Mouse (Mus musculus) heart, embryonic 16.5 days (tissue): ENCODE measurements at regions not wholly inside any gene's neighbourhood (a gene's known extent, or its start where the extent isn't known, plus 50 kb on each side); places are given as distances from the start of the nearest gene placed in this dataset.

Source experiments
- ATAC-seq: fragments of 200-750 bp; cut with Nextera tagmentation; replicated peaks from 2 replicates; pipeline ENCODE4 v1.8.0; 2017; ENCODE audit warnings: moderate number of reproducible peaks; ENCODE audit not compliant: insufficient read depth, low FRiP score; ENCODE audit errors: extremely low read depth
- H3K27ac ChIP-seq: fragments of 300-500 bp; sonication (generic); 2 replicates; pipeline ENCODE4 v1.5.1; 2014; ENCODE audit warnings: mild to moderate bottlenecking, low read length, control low read depth, moderate library complexity
- H3K27me3 ChIP-seq: fragments of 300-500 bp; sonication (generic); 2 replicates; pipeline ENCODE4 v1.6.1; 2014; ENCODE audit warnings: low read length, mixed read lengths; ENCODE audit not compliant: control insufficient read depth, insufficient read depth
- H3K36me3 ChIP-seq: fragments of 300-500 bp; sonication (generic); 2 replicates; pipeline ENCODE4 v1.6.1; 2014; ENCODE audit not compliant: control insufficient read depth, insufficient read depth
- H3K4me1 ChIP-seq: fragments of 300-500 bp; sonication (generic); 2 replicates; pipeline ENCODE4 v1.6.1; 2014; ENCODE audit warnings: low read length, mixed read lengths; ENCODE audit not compliant: control insufficient read depth, insufficient read depth
- H3K4me2 ChIP-seq: fragments of 300-500 bp; sonication (generic); 2 replicates; pipeline ENCODE4 v1.6.1; 2014; ENCODE audit warnings: low read depth, mild to moderate bottlenecking, control low read depth, low read length
- H3K4me3 ChIP-seq: fragments of 300-500 bp; sonication (generic); 2 replicates; pipeline ENCODE4 v1.5.1; 2014; ENCODE audit warnings: mild to moderate bottlenecking, control low read depth, low read length
- H3K9ac ChIP-seq: fragments of 300-500 bp; sonication (generic); 2 replicates; pipeline ENCODE4 v1.6.1; 2014; ENCODE audit warnings: low read length, control low read depth
- H3K9me3 ChIP-seq: fragments of 300-500 bp; sonication (generic); replicated peaks from 2 replicates; pipeline ENCODE4 v1.6.1; 2016; ENCODE audit warnings: low read length; ENCODE audit not compliant: control insufficient read depth
- WGBS: fragments of 180-500 bp; shearing (Covaris S2); extraction: QIAGEN DNeasy Blood & Tissue Kit; methylation state at CpG from one replicate; pipeline ENCODE4 v1.1.7; 2014; 5-methylcytosine and 5-hydroxymethylcytosine counted together

- Histone ChIP-seq H3K27me3 (no peaks in the 10 kb centered on the region), H3K27ac (no peak overlapping the region), H3K4me1 (no peaks in the 10 kb centered on the region), H3K36me3 (no peaks in the 10 kb centered on the region), H3K9ac (no peak overlapping the region), H3K4me2 (no peak overlapping the region), H3K4me3 (no peak overlapping the region), H3K9me3 (no peaks in the 10 kb centered on the region)
- 48% methylated on average over 6 of the region's 6 CpGs for WGBS
- ATAC-seq, result no peak
Measured at GRCm38 (mm10) chr1:12285551-12285950, 871.6 kb downstream of the A830018L16Rik start.

GRCm38 (mm10) chr1:12286026-12286425, 872.1 kb downstream of the A830018L16Rik start:
- WGBS, result 59% methylated on average over 3 of the region's 3 CpGs
- H3K9me3 ChIP-seq, result no peaks in the 10 kb centered on the region
- H3K9ac ChIP-seq, result no peak overlapping the region
- no peaks in the 10 kb centered on the region for H3K27me3 ChIP-seq
- no peak overlapping the region for H3K27ac ChIP-seq
- no peak for ATAC-seq
- H3K36me3 ChIP-seq, result no peaks in the 10 kb centered on the region
- H3K4me1 ChIP-seq, result no peaks in the 10 kb centered on the region
- no peak overlapping the region for H3K4me2 ChIP-seq
- no peak overlapping the region for H3K4me3 ChIP-seq

- ATAC-seq, result no peak
- Histone ChIP-seq H3K27ac (no peak overlapping the region), H3K27me3 (no peaks in the 10 kb centered on the region), H3K4me1 (no peaks in the 10 kb centered on the region), H3K4me2 (no peak overlapping the region), H3K36me3 (no peaks in the 10 kb centered on the region), H3K9me3 (no peaks in the 10 kb centered on the region), H3K4me3 (no peak overlapping the region), H3K9ac (no peak overlapping the region)
- 89% methylated on average over 3 of the region's 3 CpGs for WGBS
Measured at GRCm38 (mm10) chr1:12288521-12288920, 874.6 kb downstream of the A830018L16Rik start.

GRCm38 (mm10) chr1:12291787-12292186, 877.9 kb downstream of the A830018L16Rik start:
- Histone ChIP-seq H3K4me2 (no peak overlapping the region), H3K9me3 (no peaks in the 10 kb centered on the region), H3K27ac (no peak overlapping the region), H3K27me3 (no peaks in the 10 kb centered on the region), H3K9ac (no peak overlapping the region), H3K4me3 (no peak overlapping the region), H3K36me3 (no peaks in the 10 kb centered on the region), H3K4me1 (no peaks in the 10 kb centered on the region)
- WGBS, result 31% methylated on average over 1 of the region's 1 CpGs
- no peak for ATAC-seq

- Histone ChIP-seq H3K4me2 (no peak overlapping the region), H3K9me3 (no peaks in the 10 kb centered on the region), H3K4me1 (0 out of 2 replicates have a peak, but pooled peaks cover 2% of the 10 kb centered on the region), H3K4me3 (no peak overlapping the region), H3K27me3 (no peaks in the 10 kb centered on the region), H3K36me3 (no peaks in the 10 kb centered on the region), H3K9ac (no peak overlapping the region), H3K27ac (no peak overlapping the region)
- WGBS, result 79% methylated on average over 2 of the region's 2 CpGs
- ATAC-seq, result no peak
Measured at GRCm38 (mm10) chr1:12318029-12318428, 904.1 kb downstream of the A830018L16Rik start.

- Histone ChIP-seq H3K4me1 (no peaks in the 10 kb centered on the region), H3K9me3 (no peaks in the 10 kb centered on the region), H3K4me2 (no peak overlapping the region), H3K36me3 (no peaks in the 10 kb centered on the region), H3K9ac (no peak overlapping the region), H3K27me3 (no peaks in the 10 kb centered on the region), H3K4me3 (no peak overlapping the region), H3K27ac (no peak overlapping the region)
- ATAC-seq, result no peak
- 83% methylated on average over 4 of the region's 4 CpGs for WGBS
Measured at GRCm38 (mm10) chr1:12334186-12334585, 920.3 kb downstream of the A830018L16Rik start.

GRCm38 (mm10) chr1:12344726-12345438, 931.0 kb downstream of the A830018L16Rik start:
- H3K4me1 ChIP-seq, result no peaks in the 10 kb centered on the region; the same call in 1 of the 2 replicates
- WGBS, result 47% methylated on average over 10 of the region's 10 CpGs
- H3K4me2 ChIP-seq, result no peak overlapping the region
- no peaks in the 10 kb centered on the region for H3K9me3 ChIP-seq
- no peaks in the 10 kb centered on the region for H3K27me3 ChIP-seq
- H3K36me3 ChIP-seq, result no peaks in the 10 kb centered on the region
- H3K27ac ChIP-seq, result no peak overlapping the region; the same call in 1 of the 2 replicates
- ATAC-seq, result 0 out of 2 replicates have a peak, but pooled peaks have one; percentile 55
- no peak overlapping the region for H3K9ac ChIP-seq
- no peak overlapping the region for H3K4me3 ChIP-seq

GRCm38 (mm10) chr1:12345439-12345819, 931.5 kb downstream of the A830018L16Rik start:
- no peak overlapping the region for H3K27ac ChIP-seq
- no peaks in the 10 kb centered on the region for H3K36me3 ChIP-seq
- H3K9me3 ChIP-seq, result no peaks in the 10 kb centered on the region
- peak; percentile 63 for ATAC-seq
- no peak overlapping the region for H3K4me2 ChIP-seq
- no peaks in the 10 kb centered on the region; the same call in 1 of the 2 replicates for H3K4me1 ChIP-seq
- H3K27me3 ChIP-seq, result no peaks in the 10 kb centered on the region
- H3K9ac ChIP-seq, result no peak overlapping the region
- WGBS, result 31% methylated on average over 3 of the region's 3 CpGs
- H3K4me3 ChIP-seq, result no peak overlapping the region

- H3K27me3 ChIP-seq, result no peaks in the 10 kb centered on the region
- H3K27ac ChIP-seq, result no peak overlapping the region
- H3K4me1 ChIP-seq, result no peaks in the 10 kb centered on the region
- no peak overlapping the region for H3K4me2 ChIP-seq
- ATAC-seq, result no peak
- peaks cover 5% of the 10 kb centered on the region for H3K9me3 ChIP-seq
- no peaks in the 10 kb centered on the region for H3K36me3 ChIP-seq
- no peak overlapping the region for H3K9ac ChIP-seq
- H3K4me3 ChIP-seq, result no peak overlapping the region
Measured at GRCm38 (mm10) chr1:12354531-12354930, 940.6 kb downstream of the A830018L16Rik start.
